Mouse (Mus musculus): ENCODE measurements around the gene Pnpla6. TPM values are rescaled to one million over a fixed set of nuclear protein-coding genes. Genes with fewer than 3 reads are reported as not detected.
A peak's percentile ranks its signal among the peaks of the same experiment; 100 is the strongest.

The Pnpla6 gene
- polyA plus RNA-seq, 1 experiment: 49.5 TPM

GRCm38 (mm10) chr8:3500235-3501090 is 14.7 kb upstream of the Pnpla6 start, which contains the start of gene Mcoln1:
Mcoln1 (plus strand) TSS chr8:3500457.
- under 1% methylated on average over 70 of the region's 70 CpGs for WGBS
- peak; percentile 95 for DNase-seq (ENCODE audit: low read depth, low spot score)

DNA sequence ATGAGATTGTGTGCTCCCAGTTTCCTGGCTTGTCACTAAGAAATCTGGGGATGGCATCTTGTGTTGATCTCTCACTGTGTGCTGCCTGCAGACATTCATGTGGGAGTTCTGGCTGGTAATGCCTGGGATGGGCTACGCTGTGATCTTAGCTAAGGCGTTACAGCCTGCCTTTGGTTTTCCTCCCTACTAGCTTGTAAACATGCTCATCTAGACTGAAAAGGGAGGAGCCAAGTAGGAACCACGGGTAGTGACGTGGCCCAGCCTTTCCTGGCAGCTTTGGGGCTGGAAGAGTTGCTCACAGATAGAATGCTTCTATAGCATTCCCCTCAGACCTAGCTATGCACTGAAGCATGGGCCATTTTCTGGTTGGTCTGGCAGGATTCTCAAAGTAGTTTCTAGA is 13.0 kb upstream of the Pnpla6 start:
- no peak for DNase-seq (ENCODE audit: low read depth, low spot score)
- WGBS: 26% methylated on average over 4 of the region's 4 CpGs

GRCm38 (mm10) chr8:3507979-3508754 is 7.0 kb upstream of the Pnpla6 start:
- DNase-seq (ENCODE audit: low read depth, low spot score): no peak
- whole genome bisulfite sequencing: 80% methylated on average over 6 of the region's 6 CpGs

GRCm38 (mm10) chr8:3514681-3515247 is 420 bp upstream of the Pnpla6 start:
- WGBS: 33% methylated on average over 13 of the region's 13 CpGs
- DNase-seq (ENCODE audit: low read depth, low spot score): no peak

DNA sequence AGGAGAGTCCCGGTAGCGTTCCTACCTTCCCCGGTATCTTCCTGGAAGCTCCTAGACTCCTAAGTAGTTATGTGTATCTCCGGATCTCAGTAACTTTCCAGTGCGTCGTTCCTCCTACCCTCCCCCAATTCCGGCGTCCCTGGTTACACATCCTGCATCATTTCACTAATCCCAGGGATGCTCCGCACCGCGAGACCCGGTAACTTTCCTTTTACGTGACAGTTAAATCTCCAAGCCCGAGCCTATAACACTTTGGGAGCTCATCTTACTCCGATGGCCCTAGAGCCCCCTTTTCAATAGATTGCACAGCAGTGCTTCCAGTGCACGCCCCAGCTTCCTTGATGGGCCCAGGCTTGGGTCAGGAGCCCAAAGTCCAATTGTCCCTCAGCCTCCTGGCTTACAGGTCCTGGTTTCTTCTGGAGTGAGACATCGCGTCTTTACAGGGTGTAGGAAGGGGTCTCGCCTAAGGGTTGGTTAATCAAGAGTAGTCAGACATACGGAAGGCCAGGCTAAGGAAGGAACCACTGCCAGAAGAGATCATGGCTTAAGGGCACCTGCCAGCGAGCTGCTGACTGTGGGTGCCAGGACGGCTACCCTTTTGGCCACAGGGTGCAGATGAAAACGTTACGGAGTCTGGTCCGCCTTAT is 710 bp downstream of the Pnpla6 start:
- WGBS: under 1% methylated on average over 25 of the region's 25 CpGs
- no peak for DNase-seq (ENCODE audit: low read depth, low spot score)

GRCm38 (mm10) chr8:3516450-3517116 is 1.4 kb downstream of the Pnpla6 start:
- under 1% methylated on average over 36 of the region's 36 CpGs for WGBS
- peak; percentile 93 for DNase-seq (ENCODE audit: low read depth, low spot score)

DNA sequence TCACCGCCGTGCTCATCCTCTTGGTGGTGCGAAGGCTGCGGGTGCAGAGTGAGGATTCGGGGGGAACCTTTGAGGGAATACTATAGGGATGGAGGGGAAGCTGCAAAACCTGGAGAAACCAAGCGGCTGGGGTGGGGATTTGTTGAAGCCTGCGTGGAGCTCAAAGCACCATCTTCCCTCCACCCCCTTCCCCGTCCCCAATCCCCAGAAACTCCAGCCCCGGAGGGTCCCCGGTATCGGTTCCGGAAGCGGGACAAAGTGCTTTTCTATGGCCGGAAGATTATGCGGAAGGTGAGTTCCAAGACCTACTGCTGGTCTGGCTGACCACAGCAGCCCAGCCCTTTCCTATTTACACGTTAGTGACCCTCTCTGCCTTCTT is 1.9 kb downstream of the Pnpla6 start:
- WGBS: 6% methylated on average over 16 of the region's 16 CpGs
- DNase-seq (ENCODE audit: low read depth, low spot score): no peak

DNA sequence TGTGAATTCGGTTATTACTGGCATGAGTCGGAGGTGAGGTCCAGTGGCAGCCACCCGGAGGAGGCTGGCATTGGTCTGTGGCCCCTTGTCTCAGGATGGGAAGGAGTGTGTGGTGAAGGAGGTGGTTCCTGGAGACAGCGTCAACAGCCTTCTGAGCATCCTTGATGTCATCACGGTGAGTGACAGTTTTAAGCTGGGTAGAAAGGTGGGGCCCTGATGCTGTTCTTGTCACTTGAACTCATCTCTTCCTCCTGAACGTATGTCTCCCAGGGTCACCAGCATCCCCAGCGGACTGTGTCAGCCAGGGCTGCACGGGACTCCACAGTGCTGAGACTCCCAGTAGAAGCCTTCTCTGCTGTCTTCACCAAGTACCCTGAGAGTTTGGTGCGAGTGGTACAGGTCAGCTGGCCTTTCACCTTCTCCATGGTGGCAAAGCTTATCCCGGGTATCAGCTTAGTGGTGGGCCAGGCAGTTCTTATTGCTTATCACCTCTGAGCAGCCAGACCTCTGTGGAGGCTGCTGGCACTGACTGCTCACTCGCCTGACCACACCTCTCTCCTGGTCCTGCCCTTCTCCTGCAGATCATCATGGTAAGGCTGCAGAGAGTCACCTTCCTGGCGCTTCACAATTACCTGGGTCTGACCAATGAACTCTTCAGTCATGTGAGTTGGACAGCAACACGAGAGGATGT is 7.0 kb downstream of the Pnpla6 start:
- 93% methylated on average over 13 of the region's 13 CpGs for WGBS
- no peak for DNase-seq (ENCODE audit: low read depth, low spot score)

GRCm38 (mm10) chr8:3530816-3531215 is 15.6 kb downstream of the Pnpla6 start:
- 88% methylated on average over 5 of the region's 5 CpGs for WGBS
- DNase-seq (ENCODE audit: low read depth, low spot score): no peak

GRCm38 (mm10) chr8:3531936-3532335 is 16.8 kb downstream of the Pnpla6 start:
- no peak for DNase-seq (ENCODE audit: low read depth, low spot score)
- 94% methylated on average over 18 of the region's 18 CpGs for WGBS

GRCm38 (mm10) chr8:3536053-3536841 is 21.1 kb downstream of the Pnpla6 start:
- WGBS: 59% methylated on average over 15 of the region's 15 CpGs
- peak; percentile 16 for DNase-seq (ENCODE audit: low read depth, low spot score)

GRCm38 (mm10) chr8:3536940-3537339 is 21.8 kb downstream of the Pnpla6 start:
- WGBS: 73% methylated on average over 9 of the region's 9 CpGs
- no peak for DNase-seq (ENCODE audit: low read depth, low spot score)

DNA sequence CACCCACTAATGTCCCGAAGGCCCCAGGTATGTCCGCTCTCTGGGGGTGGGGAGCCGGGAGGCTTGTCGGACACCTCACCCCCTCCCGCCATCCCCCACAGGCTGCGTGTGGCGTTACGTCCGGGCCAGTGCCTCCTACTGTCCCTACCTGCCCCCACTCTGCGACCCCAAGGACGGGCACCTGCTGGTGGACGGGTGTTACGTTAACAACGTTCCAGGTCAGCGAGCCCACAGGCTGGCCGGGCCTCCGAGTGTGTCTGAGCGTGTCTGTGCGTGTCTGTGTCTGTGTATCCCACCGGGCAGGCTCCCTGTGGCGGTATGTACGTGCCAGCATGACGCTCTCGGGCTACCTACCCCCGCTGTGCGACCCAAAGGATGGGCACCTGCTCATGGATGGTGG is 22.5 kb downstream of the Pnpla6 start:
- WGBS: 98% methylated on average over 26 of the region's 26 CpGs

DNA sequence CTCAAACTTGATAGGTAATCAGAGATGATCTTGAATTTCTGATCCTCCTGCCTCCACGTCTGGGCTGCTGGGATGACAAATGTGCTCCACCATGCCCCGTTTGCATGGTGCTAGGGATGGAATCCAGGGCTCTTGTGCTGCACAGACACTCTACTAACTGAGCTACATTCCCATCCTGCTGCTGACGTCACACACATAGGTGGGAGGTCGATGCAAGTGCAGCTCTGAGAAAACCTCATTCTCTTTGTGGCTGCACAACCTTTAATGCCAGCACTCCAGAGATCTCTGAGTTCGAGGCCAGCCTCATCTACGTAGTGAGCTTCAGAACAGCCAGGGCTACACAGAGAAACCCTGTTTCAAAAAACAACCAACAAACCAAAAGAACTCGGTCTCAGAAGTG is 24.0 kb downstream of the Pnpla6 start:
- no peak for DNase-seq (ENCODE audit: low read depth, low spot score)
- WGBS: 91% methylated on average over 7 of the region's 7 CpGs

More for the DNA sequence above, 22.5 kb downstream of the Pnpla6 start:
- DNase-seq (ENCODE audit: low read depth, low spot score): no peak

- no peak for DNase-seq (ENCODE audit: low read depth, low spot score)
- 95% methylated on average over 4 of the region's 4 CpGs for WGBS
Measured at GRCm38 (mm10) chr8:3540076-3540475, 24.9 kb downstream of the Pnpla6 start.

DNA sequence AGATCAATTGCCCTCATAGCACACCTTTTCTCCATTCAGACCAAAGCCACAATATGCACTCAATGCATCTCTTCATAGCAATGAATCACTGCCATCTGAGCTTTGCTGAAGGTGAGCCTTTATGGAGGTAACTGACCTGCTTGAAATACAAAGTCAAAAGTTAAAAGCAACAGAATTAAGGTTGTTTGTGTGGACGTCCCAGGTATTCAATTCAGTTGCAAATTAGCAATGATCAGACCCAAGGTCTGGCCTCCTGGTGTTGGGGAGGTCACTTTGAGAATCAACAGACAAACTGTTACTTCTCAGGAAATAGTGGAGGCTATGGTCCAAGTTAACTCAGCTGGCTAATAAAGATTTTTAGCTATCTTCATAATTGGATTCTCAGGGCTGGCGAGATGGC is 31.3 kb downstream of the Pnpla6 start:
- DNase-seq (ENCODE audit: low read depth, low spot score): no peak

GRCm38 (mm10) chr8:3552240-3552639 is 37.1 kb downstream of the Pnpla6 start:
- DNase-seq (ENCODE audit: low read depth, low spot score): no peak

More for the DNA sequence above, 31.3 kb downstream of the Pnpla6 start:
- WGBS: 96% methylated on average over 2 of the region's 2 CpGs

DNA sequence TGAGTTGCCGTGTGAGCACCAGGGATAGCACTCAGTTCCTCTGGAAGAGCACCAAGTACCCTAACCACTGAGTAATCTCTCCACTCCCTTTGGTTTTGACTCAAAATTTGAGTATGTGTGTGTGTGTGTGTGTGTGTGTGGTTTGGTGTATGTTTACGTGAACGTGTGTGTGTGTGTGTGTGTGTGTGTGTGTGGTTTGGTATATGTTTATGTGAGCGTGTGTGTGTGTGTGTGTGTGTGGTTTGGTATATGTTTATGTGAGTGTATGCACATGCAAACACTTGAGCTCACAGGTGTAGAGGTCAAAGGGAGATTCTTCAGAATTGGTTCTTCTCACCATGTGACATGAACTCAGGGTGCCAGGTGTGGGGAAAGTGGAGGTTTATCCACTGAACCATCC is 40.9 kb downstream of the Pnpla6 start:
- 57% methylated on average over 4 of the region's 4 CpGs for WGBS
- DNase-seq (ENCODE audit: low read depth, low spot score): no peak

More at GRCm38 (mm10) chr8:3552240-3552639, 37.1 kb downstream of the Pnpla6 start:
- WGBS: 72% methylated on average over 1 of the region's 1 CpGs
